Mouse (Mus musculus): Measurements from ENCODE around the gene Mprip. TPM values are rescaled to one million over a fixed set of nuclear protein-coding genes. Genes with fewer than 3 reads are reported as not detected.
A peak's percentile ranks its signal among the peaks of the same experiment; 100 is the strongest.

Gene Mprip
- total RNA-seq, 2 experiments from 2014 or later = 210 to 229 TPM

DNA sequence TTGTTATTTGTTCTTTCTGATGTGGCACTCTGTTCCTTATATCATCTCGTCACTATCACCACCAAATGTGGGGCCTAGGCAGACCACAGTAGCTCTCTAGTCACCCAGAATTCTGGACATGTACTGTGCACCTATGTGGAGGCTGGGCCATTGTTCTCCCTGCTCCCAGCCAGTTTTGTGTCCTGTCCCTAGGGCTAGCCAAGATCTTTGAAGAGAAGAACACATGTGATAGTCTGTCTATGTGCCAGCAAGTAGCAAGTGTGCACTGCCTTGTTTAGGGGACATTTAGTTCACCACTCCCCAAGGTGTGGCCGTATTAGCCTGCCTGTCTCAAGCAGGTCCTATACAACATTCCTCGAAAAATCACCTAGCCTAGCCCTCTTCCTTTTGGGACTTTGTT lies 87.9 kb downstream of the Mprip start:
- intact Hi-C loops (cut with DNase I) = loop anchor here (5.0 to 10.0 kb wide), 2 partner anchors 107 to 224 kb away; partner anchors contain the start of gene Zkscan17
- no peak for DNase-seq

DNA sequence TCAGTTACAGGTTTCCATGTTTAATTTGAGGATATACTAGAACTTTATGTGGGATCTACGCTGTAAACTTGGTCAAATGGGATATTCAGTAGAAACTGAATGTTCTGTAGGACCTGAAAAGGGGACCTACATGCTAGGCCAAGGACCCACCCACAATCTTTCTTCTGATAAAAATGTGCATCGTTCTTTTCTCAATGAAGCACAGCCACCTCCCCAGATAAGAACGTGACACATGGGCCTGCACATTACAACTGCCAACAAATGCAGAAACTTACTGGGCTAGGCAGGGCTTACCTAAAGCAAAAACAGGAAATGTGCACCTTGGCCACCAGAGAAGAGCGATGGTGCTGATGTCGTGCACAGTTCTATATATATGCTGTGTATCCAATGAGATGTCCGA lies 93.4 kb downstream of the Mprip start:
- intact Hi-C loops (cut with DNase I) = no loop called here
- DNase-seq = no peak

DNA sequence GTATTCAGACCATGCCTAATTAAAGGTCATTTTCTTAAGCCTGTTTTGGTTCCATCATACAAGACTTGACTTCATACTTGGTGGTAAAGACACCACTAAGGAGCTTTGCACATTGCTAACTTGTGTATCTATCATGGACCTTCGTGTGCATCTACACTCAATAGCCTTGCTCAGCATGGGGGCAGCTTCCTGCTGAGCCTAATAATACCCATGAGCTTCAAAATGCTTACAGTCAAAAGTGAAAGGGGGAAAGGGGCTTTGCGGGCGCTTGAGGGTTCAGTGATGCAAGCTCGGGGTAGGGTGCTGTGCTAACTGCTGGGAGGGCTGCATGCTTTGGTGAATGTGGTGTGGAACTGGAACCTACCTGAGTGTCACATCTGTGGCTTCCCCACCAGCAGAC lies 95.2 kb downstream of the Mprip start:
- intact Hi-C loops (cut with DNase I) = no loop called here
- no peak for DNase-seq

DNA sequence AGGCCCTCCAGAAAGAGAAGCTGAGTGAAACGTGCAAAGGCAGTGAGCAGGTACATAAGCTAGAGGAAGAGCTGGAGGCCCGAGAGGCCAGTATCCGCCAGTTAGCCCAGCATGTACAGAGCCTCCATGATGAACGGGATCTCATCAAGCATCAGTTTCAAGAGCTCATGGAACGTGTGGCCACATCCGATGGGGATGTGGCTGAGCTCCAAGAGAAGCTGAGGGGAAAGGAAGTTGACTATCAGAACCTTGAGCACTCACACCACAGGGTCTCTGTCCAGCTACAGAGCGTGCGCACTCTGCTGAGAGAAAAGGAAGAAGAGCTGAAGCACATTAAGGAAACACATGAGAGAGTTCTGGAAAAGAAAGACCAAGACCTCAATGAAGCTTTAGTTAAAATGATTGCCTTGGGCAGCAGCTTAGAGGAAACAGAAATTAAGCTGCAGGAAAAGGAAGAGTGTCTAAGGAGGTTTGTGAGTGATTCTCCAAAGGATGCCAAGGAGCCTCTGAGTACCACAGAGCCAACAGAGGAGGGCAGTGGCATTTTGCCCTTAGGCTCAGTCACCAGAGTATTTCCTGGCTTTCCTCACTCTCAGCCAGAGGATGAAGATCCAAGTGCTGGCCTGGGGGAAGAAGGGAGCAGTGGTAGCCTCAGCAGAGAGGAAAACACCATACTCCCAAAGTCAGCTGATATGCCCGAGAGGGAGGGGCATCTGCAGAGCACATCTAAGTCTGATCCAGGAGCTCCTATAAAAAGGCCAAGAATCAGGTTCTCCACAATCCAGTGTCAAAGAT lies 97.3 kb downstream of the Mprip start:
- intact Hi-C loops (cut with DNase I) = no loop called here
- DNase-seq = no peak

DNA sequence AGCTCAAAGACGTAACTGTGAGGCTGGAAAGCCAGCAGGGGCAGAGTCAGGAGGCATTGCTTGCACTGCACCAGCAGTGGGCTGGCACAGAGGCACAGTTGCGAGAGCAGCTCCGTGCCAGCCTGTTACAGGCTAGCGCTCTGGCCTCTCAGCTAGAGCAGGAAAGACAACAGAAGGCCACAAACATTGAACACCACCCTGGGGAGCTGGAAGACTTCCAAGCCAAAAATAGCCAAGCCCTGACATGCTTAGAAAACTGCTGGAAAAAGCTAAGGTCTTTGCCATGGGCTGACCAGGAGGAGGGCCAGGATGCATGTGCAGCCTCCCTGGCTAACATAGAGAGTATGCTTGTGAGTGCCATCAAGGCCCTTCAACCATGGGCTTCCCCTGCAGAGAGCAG lies 98.1 kb downstream of the Mprip start:
- peak; percentile 78 to 81 for DNase-seq
- intact Hi-C loops (cut with DNase I) = no loop called here

DNA sequence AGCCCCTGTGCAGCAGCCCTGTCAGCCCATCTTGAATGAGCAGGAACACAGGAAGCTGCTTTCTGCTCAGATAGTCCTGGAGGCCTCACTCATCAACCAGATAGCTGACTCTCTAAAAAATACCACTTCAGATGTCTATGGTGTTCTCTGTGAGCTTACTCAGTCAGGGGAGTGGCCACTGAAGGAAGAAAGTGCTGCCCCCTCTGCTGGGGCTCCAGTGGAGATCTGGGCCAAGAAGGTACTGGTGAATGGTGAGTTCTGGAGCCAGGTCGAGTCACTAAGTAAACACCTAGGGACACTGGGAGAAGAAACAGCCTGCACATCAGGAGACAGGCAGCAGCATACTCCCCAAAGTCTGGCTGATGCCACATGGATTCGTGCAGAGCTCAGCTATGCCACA lies 98.5 kb downstream of the Mprip start:
- intact Hi-C loops (cut with DNase I) = no loop called here
- no peak for DNase-seq

DNA sequence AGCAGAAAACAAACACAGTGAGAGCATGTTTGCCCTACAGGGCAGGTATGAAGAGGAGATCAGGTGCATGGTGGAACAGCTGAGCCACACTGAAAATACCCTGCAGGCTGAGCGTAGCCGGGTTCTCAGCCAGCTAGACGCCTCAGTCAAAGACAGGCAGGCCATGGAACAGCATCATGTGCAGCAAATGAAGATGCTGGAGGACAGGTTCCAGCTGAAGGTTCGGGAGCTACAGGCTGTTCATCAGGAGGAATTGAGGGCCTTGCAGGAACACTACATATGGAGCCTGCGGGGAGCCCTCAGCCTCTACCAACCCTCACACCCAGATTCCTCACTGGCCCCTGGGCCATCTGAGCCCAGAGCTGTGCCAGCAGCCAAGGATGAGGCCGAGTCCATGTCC lies 99.7 kb downstream of the Mprip start:
- no peak for DNase-seq
- intact Hi-C loops (cut with DNase I) = no loop called here

DNA sequence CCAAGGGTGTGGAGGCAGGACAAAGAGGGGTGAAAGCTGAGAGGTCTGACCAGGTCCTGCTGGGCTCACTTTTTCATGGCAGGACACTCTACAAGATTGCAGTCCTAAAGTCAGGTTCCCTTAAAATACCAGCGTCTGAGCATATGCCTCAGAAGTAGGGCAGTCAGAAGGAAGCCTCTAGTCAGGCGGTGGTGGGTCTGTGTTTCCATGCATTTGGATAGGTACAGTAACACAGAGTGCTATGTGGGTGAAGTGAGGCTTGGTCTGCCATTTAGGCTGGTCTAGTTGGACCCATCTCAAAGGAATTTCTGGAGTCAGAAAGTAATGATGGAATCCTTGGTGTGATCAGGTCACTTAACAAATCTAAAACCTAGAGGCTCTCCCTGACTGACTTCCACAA lies 108.2 kb downstream of the Mprip start:
- intact Hi-C loops (cut with DNase I) = no loop called here
- DNase-seq = no peak

DNA sequence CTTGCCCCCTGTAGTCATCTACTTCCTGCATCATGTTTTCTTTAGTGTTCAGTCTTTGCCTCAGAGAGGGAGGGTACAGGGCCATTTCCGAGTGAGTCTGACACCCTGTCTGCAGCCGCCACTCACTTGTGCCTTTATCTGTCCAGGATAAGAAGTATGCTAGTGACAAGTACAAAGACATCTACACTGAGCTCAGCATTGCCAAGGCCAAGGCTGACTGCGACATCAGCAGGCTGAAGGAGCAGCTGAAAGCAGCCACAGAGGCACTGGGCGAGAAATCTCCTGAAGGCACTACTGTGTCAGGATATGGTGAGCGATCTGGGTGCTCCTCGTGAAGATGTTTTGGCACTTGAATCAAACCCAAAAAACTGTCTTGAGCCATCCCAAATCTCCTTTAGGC lies 108.6 kb downstream of the Mprip start:
- DNase-seq = no peak
- intact Hi-C loops (cut with DNase I) = no loop called here

DNA sequence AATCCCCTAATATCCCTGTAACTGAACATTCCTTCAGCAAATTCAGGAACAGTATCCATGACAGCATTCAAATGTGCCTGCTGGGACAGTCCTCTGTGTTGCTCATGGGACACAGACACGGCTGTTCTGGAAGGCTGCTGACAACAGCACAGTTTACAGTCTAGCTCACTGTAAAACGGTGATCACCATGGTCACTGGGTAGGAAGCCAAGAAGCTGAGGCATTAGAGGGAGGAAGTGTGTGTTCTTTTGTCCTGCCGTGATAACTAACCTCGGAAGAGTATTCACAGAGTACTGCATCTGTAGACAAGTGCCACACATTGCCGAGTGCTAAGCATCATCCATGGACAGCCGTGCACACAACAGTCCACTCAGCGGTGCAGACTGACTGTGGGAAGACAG lies 109.6 kb downstream of the Mprip start:
- DNase-seq = no peak
- intact Hi-C loops (cut with DNase I) = no loop called here

DNA sequence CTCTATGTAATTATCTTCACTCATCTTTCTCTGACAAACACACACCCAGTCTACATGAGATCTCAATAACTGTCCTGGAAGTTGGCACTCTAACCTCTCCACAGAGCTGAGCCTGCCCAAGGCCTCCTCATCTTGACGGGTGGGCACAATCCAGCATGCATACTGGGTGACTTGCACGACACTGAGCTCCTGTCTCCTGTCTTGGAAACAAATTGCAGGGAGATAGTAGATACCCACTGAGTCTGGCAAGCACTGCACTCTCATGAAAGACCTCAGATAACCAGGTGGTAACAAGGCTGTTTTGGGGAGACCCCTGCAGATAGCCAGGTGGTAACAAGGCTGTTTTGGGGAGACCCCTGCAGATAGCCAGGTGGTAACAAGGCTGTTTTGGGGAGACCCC lies 111.2 kb downstream of the Mprip start:
- intact Hi-C loops (cut with DNase I) = no loop called here

DNA sequence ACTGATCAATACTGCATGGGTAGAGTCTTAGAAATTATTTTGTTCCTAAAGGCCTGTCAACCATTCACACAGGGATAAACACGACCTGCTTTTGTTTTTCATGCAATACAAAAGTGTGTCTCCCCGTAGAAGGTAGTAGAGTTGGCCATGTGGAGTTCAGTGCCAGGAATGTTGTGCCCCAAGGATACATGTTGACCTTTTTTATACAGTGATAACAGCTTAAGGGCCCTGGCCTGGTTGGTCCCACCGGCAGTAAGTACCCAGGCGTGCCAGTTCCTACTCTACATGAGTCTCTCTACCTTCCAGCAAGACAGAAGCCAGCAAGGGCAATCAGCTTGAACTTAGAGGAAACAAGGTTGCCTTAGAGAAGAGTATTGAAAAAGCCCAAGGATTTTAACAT lies 111.8 kb downstream of the Mprip start:
- no peak for DNase-seq
- intact Hi-C loops (cut with DNase I) = no loop called here

More for the DNA sequence above, 111.2 kb downstream of the Mprip start:
- no peak for DNase-seq

DNA sequence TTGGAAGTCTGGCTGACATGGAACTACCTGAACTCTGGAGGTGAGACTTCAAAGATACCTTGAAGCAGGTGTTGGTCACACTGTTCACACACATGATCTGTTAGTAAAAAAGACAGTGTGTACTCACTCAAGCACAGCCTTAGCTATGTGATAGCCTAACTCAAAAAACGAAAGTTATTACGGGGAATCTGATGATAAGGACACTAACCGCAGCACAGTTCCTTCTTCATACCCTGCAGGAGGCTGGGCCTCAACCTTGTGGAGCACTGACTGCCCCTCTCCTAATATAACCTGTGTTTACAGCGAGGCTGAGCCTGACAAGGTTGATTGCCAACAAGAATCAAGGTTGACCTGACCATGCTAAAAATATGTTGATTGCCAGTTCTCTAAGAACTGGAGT lies 113.4 kb downstream of the Mprip start:
- intact Hi-C loops (cut with DNase I) = no loop called here
- DNase-seq = no peak

DNA sequence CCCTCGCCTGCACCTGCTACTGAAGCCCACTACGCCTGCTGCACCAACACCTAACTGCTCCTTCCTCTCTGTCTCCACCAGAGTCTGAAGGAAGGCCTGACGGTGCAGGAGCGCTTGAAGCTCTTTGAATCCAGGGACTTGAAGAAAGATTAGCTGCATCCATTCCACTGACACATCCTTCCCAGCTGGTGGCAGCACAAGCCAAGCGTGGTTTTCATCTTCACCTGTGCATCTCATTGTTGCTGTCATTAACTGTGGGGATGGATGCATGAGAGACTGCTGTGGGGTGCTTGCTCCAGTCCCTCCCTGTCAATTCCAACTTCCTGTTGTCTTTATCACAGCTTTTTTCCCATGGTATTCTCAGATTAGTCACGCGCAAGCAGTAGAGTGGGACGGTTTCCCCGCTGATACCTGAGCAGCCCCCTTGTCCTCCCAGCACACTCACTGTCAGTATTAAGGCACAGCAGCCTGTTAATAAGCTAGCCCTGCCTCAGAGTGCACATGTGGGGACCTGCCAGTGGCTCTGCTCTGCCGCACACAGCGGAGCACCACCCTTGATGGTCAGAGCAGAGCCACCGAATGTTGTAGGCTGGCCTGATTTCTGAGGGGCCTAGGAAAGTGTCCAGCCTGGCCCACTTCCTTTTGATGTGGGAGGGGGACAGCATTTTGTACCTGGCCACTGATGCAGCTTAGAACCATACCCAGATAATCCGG lies 114.5 kb downstream of the Mprip start:
- intact Hi-C loops (cut with DNase I) = no loop called here
- no peak for DNase-seq

DNA sequence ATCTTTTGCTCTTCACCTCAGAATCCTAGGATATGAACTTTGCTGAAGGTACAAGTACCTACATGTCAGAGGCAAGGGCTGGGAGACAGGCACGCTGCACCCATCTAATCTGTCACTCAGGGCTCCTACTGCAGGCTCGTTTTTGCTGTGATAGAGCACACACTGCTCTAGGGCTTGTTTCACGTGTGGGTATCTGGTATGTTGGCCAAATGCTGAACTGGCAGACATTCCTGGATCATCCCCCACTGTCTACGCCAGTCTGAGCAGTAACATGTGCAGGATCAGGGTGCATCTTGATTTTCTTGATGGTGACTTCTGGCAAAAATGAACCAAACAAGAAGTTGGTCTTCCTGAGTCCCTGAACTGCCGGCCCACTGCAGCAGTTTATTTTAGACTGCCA lies 116.2 kb downstream of the Mprip start:
- DNase-seq = no peak
- intact Hi-C loops (cut with DNase I) = no loop called here

DNA sequence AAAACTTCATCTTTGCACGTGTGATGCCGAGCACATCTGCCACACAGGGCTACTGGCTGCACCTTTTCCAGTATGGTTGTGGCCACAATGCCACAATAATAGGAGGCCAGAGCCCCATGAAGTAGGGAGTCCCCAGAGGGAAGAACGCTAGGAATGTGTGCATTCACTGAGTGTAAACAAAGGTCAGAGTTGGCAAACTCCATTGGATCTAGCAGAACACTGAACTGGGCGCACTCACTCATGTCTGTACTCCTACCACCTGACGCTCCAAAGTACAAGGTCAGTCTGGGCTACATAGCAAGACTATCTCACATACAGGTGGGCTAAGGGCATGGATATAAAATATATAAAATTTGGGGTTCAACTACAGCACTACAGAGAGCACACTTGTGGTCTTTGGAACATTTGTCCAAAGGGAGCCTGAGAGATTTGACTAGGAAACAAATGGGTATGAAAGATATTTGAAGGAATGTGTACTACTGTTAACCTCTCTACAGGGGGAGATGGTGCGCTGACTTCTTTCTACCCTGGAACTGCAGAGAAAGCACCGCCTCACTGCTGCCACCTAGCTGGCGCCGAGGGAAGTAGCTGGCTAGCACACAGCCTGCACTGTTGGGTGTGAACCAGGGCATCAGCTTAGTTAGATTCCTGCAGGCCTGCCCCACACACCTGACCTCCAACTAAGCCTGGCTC lies 117.2 kb downstream of the Mprip start:
- intact Hi-C loops (cut with DNase I) = loop anchor here (2.0 kb wide), 1 partner anchor 30 kb away; no protein-coding TSS in a partner anchor

DNA sequence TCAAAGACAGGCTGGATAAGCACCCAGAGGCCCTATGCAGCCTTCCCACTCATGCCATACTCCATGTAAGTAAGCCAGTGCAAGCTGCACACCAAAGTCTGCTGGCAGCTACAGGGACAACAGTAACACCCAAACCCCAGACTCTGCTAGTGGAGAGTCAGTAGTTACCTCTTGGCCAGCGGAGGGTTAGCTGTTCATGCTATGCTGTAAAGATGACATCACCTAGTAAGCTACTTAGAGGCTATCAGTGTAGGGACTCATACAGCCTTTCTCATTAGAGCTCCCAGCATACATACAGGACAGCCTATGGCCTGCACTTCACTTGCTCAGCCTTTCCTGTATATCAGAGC lies 117.7 kb downstream of the Mprip start:
- intact Hi-C loops (cut with DNase I) = loop anchor here (2.0 kb wide), 1 partner anchor 30 kb away; no protein-coding TSS in a partner anchor
- DNase-seq = no peak

More for the DNA sequence above, 117.2 kb downstream of the Mprip start:
- DNase-seq = peak; percentile 76 to 91

DNA sequence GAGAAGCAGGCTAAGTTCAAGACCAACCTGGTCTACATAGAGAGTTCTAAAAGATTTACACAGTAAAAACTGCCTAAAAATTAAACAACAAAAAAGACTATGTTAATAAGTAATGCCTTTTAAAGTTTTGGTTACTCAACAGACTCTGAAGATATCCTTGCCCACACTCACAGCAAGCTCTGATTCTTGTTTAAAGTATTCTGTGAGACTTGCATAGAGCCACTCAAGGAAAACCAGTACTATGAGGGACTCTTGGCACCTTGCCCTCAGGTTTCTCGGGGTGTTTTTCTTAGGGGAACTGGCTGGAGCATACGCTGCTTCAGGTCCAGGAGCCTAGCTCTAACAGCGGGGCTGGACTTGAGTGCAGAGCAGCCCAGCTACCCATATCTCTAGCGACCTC lies 118.3 kb downstream of the Mprip start:
- intact Hi-C loops (cut with DNase I) = loop anchor here (2.0 kb wide), 1 partner anchor 29 kb away; no protein-coding TSS in a partner anchor

DNA sequence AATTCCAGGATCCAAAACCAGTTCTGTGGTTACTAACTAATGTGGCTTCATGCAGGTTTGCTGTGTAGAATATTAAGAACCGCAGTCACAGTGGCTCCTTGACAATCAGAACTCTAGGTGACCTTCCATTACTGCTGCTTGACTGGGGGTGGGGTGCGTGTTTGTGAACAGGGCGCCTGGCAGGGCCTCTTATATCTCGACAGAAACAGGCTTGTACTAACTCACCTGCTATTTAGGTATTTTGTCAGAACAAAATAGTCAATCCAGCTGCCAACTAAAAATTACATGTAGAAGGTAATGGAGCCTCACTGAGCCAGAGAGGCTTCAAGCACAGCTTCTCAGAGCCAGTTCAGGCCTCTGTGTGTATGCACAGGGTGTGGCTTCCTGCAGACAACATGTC lies 119.1 kb downstream of the Mprip start:
- DNase-seq = peak; percentile 42 to 47
- intact Hi-C loops (cut with DNase I) = no loop called here

More for the DNA sequence above, 118.3 kb downstream of the Mprip start:
- DNase-seq = no peak

DNA sequence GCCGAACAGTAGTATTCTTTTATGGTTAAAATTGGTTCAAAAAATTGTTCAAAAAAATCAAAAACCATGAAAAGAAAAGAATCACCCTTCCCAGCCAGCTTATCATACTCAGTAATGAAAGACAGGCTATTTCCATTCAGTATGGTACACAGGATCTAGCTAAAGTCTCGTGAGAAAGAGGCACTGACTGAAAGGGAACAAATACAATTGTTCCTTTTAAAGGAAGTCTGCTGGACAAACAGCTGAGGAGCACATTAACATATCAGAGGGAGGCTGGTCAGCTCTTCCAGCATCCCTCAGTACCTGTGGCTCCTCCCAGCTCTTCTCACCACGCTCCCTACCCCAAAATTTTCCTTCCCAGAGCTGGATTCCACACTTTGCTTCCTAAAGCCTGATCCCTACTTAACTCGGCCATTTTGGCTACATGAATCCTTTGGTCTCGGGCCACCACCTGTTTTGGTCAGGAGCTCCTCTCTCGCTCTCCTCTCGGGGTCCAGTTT lies 121.0 kb downstream of the Mprip start:
- DNase-seq = no peak
- intact Hi-C loops (cut with DNase I) = no loop called here

DNA sequence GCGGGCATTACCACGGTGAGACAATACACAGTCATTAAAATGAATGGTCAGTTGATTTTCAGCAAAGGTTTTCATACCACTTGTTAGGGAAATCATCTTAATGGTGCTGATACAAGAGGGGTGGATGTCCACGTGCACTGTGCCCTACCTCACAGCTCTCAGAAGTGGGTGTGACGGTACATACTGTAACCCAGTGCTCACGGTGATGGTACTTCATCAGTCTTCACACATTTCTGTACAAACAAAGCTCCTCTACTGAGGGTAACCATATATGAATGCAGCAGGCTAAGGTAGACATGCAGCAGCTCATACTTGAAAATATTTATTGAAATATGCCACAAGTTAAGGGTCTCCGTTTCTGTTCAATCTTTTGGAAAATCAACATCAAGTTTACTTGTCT lies 122.5 kb downstream of the Mprip start:
- DNase-seq = no peak
- intact Hi-C loops (cut with DNase I) = no loop called here
